Mouse (Mus musculus): ENCODE measurements at regions not wholly inside any gene's neighbourhood (a gene's known extent, or its start where the extent isn't known, plus 50 kb on each side); places are given as distances from the start of the nearest gene placed in this dataset. TPM values are rescaled to one million over a fixed set of nuclear protein-coding genes. Genes with fewer than 3 reads are reported as not detected.

GRCm38 (mm10) chr16:50671170-50671569, 80.2 kb upstream of the Ccdc54 start:
- Histone ChIP-seq H3K4me1 (ENCODE audit: control insufficient read depth, insufficient read depth, low read length) (no peaks in the 10 kb centered on the region), H3K9ac (replicated peaks; ENCODE audit: low read length) (no peak overlapping the region), H3K4me3 (ENCODE audit: low read depth, low read length) (no peak overlapping the region), H3K4me2 (ENCODE audit: low read depth, low read length) (no peak overlapping the region), H3K9me3 (replicated peaks; ENCODE audit: control insufficient read depth, low read length) (no peaks in the 10 kb centered on the region), H3K36me3 (replicated peaks; ENCODE audit: control insufficient read depth, insufficient read depth, low read depth, low read length) (no peaks in the 10 kb centered on the region), H3K27ac (replicated peaks; ENCODE audit: low read depth, low read length) (no peak overlapping the region), H3K27me3 (ENCODE audit: control insufficient read depth, insufficient read depth, low read length) (no peaks in the 10 kb centered on the region)
- DNase-seq (ENCODE audit: low spot score), result no peak
- WGBS, result 92% methylated on average over 5 of the region's 5 CpGs
- ATAC-seq (replicated peaks; ENCODE audit: insufficient number of reproducible peaks, low FRiP score, low TSS enrichment, low read depth), result no peak

GRCm38 (mm10) chr16:50664240-50664639, 73.3 kb upstream of the Ccdc54 start:
- no peak overlapping the region for H3K9ac ChIP-seq (replicated peaks; ENCODE audit: low read length)
- no peak overlapping the region for H3K27ac ChIP-seq (replicated peaks; ENCODE audit: low read depth, low read length)
- H3K4me2 ChIP-seq (ENCODE audit: low read depth, low read length), result no peak overlapping the region
- no peaks in the 10 kb centered on the region for H3K4me1 ChIP-seq (ENCODE audit: control insufficient read depth, insufficient read depth, low read length)
- no peaks in the 10 kb centered on the region for H3K36me3 ChIP-seq (replicated peaks; ENCODE audit: control insufficient read depth, insufficient read depth, low read depth, low read length)
- H3K4me3 ChIP-seq (ENCODE audit: low read depth, low read length), result no peak overlapping the region
- H3K27me3 ChIP-seq (ENCODE audit: control insufficient read depth, insufficient read depth, low read length), result no peaks in the 10 kb centered on the region
- no peak for DNase-seq (ENCODE audit: low spot score)
- 46% methylated on average over 2 of the region's 2 CpGs for WGBS
- no peaks in the 10 kb centered on the region for H3K9me3 ChIP-seq (replicated peaks; ENCODE audit: control insufficient read depth, low read length)
- no peak for ATAC-seq (replicated peaks; ENCODE audit: insufficient number of reproducible peaks, low FRiP score, low TSS enrichment, low read depth)

Small RNAs in the stretch of these regions (microRNA-seq; reads per million reads assigned to microRNA genes)
- gene Mir6363 (ENCODE audit: borderline number of aligned reads), result not detected
